Mouse (Mus musculus) cerebellum, adult 2 months (tissue): ENCODE results near the gene Ubap2l. TPM values are rescaled to one million over a fixed set of nuclear protein-coding genes. Genes with fewer than 3 reads are reported as not detected.

Source experiments
- DNase-seq, 2 experiments: peaks; one replicate each; pipeline ENCODE4 v3.0.0; 2021
- H3K27ac ChIP-seq: fragments of 200-500 bp; 2 replicates; pipeline ENCODE4 v1.5.1; 2012; ENCODE audit warnings: low read length, control low read depth, inconsistent platforms; ENCODE audit not compliant: insufficient read depth
- H3K27me3 ChIP-seq: fragments of 200-500 bp; 2 replicates; pipeline ENCODE4 v1.6.1; 2012; ENCODE audit warnings: inconsistent platforms, mild to moderate bottlenecking, low read length, moderate library complexity; ENCODE audit not compliant: control insufficient read depth, insufficient read depth
- H3K4me1 ChIP-seq: fragments of 200-500 bp; 2 replicates; pipeline ENCODE4 v1.6.1; 2011; ENCODE audit warnings: low read length; ENCODE audit not compliant: control insufficient read depth, insufficient read depth
- H3K4me3 ChIP-seq: fragments of 200-500 bp; replicated peaks from 2 replicates; pipeline ENCODE3; 2011; ENCODE audit warnings: mild to moderate bottlenecking, low read depth, low read length, control low read depth; ENCODE audit not compliant: insufficient read depth
- CTCF ChIP-seq: fragments of 200-500 bp; IDR thresholded peaks from 2 replicates; pipeline ENCODE4 v1.5.1; 2011; ENCODE audit warnings: low read depth, mild to moderate bottlenecking, control low read depth, low read length, moderate library complexity, borderline replicate concordance; ENCODE audit not compliant: insufficient read depth
- POLR2A ChIP-seq: fragments of 200-500 bp; IDR thresholded peaks from 2 replicates; pipeline ENCODE4 v1.6.1; 2011; ENCODE audit warnings: low read length, control low read depth, borderline replicate concordance; ENCODE audit not compliant: insufficient read depth
- WGBS: fragments of 180-500 bp; shearing (Covaris S2); methylation state at CpG from one replicate; pipeline ENCODE4 v1.1.7; 2018; 5-methylcytosine and 5-hydroxymethylcytosine counted together
- polyA plus RNA-seq: library from polyadenylated mRNA; depleted of rRNA; stranded (reverse); fragments of >200 nt; gene quantifications from 2 replicates; pipeline ENCODE4 v1.2.3, GENCODE M21; 2012

Gene Ubap2l
- polyA plus RNA-seq, 1 experiment, result 90.4 TPM

DNA sequence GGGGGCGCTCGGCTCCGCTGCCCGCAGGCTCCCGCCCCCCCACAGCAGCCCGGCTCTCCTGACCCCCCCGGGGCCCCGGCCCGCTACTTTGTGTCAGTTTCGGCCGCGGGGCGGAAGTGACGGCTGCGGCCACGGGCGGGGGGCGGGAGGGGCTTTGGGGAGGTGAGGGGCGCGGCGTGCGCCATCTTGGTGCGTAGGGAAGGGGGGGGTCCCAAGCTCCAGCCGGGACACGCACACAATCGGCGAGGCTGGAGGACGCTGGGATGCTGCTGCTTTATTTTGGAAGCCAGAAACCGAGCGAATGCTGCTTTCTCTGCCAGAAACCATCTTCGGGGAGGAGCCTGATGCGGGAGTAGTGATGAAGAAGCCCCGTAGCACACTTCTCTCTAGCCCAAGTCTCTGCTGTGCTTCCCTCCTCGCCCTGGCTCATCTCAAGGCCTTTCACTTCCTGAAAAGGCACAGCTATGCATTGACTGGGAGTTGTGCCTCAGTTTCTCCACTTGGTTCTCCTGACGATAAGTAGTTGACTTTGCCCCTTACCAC is 89.1 kb downstream of the Ubap2l start, which contains the start of gene Atp8b2:
TSS of gene Atp8b2 (minus strand) at position 288 of the 543 bp plus-strand sequence.
- peak within 1 kb of the TSS; percentile 9; the same call in 1 of the 2 replicates for H3K27ac ChIP-seq
- peak; percentile 54 to 63 for DNase-seq
- 1% methylated on average over 34 of the region's 35 CpGs for WGBS
- TF ChIP-seq CTCF (no peak), POLR2A (peak; percentile 40; the same call in 1 of the 2 replicates)
- peaks cover 25% of the 10 kb centered on the region for H3K4me1 ChIP-seq
- peak within 1 kb of the TSS; percentile 69 for H3K4me3 ChIP-seq
- H3K27me3 ChIP-seq, result no peaks in the 10 kb centered on the region

DNA sequence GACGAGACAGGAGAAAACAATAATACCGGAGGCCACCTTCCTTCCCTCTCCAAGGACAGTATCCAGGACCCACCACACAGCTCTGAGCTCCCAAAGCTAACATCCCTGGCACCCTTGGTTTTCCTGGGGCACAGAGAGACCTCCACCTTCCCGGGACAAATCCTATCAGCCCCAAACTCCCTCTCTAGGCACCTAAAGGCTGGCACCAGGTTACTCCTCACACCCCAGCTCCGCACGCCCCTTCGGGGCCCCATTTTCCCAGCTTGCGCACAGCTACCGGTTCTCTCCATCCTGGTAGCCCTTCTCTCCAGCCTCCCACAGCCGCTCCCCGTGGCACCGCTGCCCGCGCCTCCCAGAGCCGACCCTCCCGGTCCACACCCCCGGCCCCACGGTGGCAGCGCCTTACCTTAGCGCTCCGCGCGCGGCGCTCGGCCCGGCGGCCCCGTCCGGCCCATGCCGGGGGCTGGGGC is 89.6 kb downstream of the Ubap2l start:
- H3K4me3 ChIP-seq, result peak overlapping the region; percentile 69
- H3K27ac ChIP-seq, result 0 out of 2 replicates have a peak overlapping the region, but pooled peaks have one; percentile 0
- no peaks in the 10 kb centered on the region for H3K27me3 ChIP-seq
- peak; percentile 27 to 57 for DNase-seq
- TF ChIP-seq POLR2A, result no peak
- TF ChIP-seq CTCF, result no peak
- H3K4me1 ChIP-seq, result peaks cover 25% of the 10 kb centered on the region
- WGBS, result under 1% methylated on average over 30 of the region's 30 CpGs

DNA sequence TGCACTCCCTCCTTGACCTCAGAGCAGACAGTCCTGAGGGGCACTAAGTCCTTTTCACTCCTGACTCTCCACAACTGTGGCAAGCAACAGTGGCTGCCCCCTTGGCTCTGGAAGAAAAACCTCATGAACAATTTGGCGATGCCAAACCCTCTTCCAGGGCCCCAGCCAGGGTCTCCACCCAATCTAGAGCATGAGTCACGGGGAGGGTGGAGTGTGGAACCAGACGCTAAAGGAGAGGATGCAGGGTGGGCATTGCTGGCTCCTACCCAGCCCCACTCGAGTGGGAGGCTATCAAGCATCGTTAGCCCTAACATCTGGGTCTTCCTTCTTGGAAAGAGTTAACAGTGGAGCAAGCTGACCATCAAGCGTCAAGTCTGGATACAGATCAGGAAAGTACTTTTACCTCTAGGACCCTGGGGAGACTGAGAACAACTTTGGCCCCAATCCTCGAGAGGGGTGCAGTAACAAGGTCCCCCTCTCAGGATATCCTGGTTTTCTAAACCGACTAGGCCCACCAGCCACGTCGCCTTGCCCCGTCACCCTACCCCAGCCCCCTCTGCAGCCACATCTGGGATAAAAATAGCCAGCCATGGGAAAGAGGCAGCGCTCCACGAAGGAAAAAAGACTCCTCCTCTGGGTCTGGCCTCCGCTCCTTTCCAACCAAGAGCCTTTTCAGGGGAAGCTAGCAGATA is 90.2 kb downstream of the Ubap2l start:
- 0 out of 2 replicates have a peak overlapping the region, but pooled peaks have one; percentile 0 for H3K27ac ChIP-seq
- peak overlapping the region; percentile 69 for H3K4me3 ChIP-seq
- 7% methylated on average over 14 of the region's 14 CpGs for WGBS
- peaks cover 25% of the 10 kb centered on the region for H3K4me1 ChIP-seq
- TF ChIP-seq POLR2A (no peak), CTCF (no peak)
- no peaks in the 10 kb centered on the region for H3K27me3 ChIP-seq
- peak; percentile 21 to 25 for DNase-seq

DNA sequence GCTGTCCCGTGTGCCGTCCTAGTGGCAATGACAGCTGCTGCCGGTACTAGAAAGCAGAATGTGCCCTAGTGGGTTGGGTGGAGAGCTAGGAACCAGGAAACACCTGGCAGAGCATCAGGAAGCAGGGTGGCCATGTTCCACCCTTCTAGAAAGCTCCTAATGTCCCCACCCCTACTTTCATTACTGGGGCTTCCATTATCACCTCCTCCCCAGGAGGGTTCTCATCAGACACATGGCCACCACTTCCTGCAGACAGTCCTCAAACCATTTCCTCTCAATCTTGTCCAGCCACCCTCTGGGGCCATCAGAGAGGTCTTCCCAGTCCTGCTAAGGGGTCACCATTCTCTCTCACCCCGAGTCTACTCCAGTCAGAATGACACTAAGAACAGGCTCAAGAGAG is 91.0 kb downstream of the Ubap2l start:
- Histone ChIP-seq H3K27me3 (no peaks in the 10 kb centered on the region), H3K4me3 (no peak overlapping the region), H3K4me1 (peaks cover 25% of the 10 kb centered on the region), H3K27ac (0 out of 2 replicates have a peak overlapping the region, but pooled peaks have one; percentile 20)
- 39% methylated on average over 4 of the region's 4 CpGs for WGBS
- no peak for TF ChIP-seq CTCF
- TF ChIP-seq POLR2A, result no peak
- DNase-seq, result peak in 1 of 2 experiments; percentile 15

DNA sequence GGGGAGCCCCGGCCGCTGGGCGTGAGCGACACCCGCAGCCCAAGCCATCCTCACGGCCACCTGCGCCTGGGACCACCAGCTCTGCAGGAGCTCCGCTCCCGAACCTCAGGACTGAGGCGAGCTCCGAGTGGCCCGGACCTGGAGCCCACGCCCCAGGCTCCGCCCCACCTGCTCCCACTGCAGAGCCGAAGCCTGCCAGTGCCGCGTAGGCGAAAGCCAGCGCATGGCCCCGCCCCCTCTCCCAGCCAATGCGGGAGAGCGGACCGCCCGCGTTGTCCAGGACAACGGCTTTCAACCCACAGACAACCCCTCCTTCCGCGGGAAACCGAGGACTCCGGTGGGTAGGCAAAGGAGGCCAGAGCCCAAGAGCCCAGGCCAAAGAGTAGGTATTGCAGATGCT is 92.0 kb downstream of the Ubap2l start:
- TF ChIP-seq CTCF, result no peak
- TF ChIP-seq POLR2A, result peak; percentile 56; the same call in 1 of the 2 replicates
- WGBS, result under 1% methylated on average over 30 of the region's 30 CpGs
- H3K4me3 ChIP-seq, result peak overlapping the region; percentile 72
- peak; percentile 95 to 97 for DNase-seq
- H3K27me3 ChIP-seq, result no peaks in the 10 kb centered on the region
- H3K4me1 ChIP-seq, result peaks cover 25% of the 10 kb centered on the region
- peak overlapping the region; percentile 56 for H3K27ac ChIP-seq

DNA sequence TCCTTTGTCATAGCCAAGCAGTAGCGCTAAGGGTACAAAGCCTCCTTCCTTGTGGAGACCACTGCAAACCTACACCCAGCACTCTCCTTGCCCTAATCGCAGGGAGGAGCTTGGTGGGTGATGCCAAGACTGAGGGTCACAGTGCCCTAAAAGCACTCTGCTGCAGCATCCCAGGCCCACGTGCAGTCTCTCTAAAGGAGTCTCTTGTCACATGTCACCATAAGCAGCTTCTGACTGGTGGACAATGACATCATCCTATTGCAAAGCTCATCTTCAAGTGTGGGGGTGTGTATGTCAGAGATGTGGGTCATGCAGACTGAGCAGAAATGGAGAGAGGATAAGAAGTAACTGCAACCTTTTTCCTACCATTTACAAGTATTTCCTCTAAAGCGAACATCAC is 93.0 kb downstream of the Ubap2l start:
- no peak for TF ChIP-seq CTCF
- no peak for TF ChIP-seq POLR2A
- peak overlapping the region; percentile 72 for H3K4me3 ChIP-seq
- peaks cover 22% of the 10 kb centered on the region for H3K4me1 ChIP-seq
- WGBS, result 33% methylated on average over 4 of the region's 4 CpGs
- peak; percentile 54 to 79 for DNase-seq
- no peaks in the 10 kb centered on the region for H3K27me3 ChIP-seq
- peak overlapping the region; percentile 56; the same call in 1 of the 2 replicates for H3K27ac ChIP-seq

DNA sequence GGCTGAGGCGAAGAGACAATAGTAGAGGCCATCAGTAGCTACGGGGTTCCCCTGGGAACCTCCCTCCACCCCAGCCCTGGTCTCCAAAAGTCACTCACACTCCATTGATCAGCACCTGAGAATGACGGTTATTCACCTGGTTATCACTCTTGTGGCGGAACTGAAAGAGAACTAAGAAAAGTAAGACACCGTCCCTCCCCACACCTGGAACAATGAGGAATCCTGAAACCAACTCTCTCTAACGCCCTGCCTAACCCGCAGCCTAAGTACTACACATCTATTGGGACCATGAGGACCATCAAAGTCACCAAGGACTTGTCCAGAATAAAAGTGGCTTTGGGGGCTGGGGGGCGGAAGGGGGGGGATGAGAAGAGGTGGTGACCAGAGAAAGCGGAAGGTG is 94.5 kb downstream of the Ubap2l start:
- TF ChIP-seq POLR2A (no peak), CTCF (no peak)
- peaks cover 21% of the 10 kb centered on the region for H3K4me1 ChIP-seq
- H3K27me3 ChIP-seq, result no peaks in the 10 kb centered on the region
- 92% methylated on average over 9 of the region's 9 CpGs for WGBS
- no peak overlapping the region for H3K27ac ChIP-seq
- DNase-seq, result no peak
- no peak overlapping the region for H3K4me3 ChIP-seq
